Mouse (Mus musculus) ovary, adult 10 weeks (tissue): ENCODE measurements around the gene Slc35a3. TPM values are rescaled to one million over a fixed set of nuclear protein-coding genes. Genes with fewer than 3 reads are reported as not detected.

ENCODE experiments used
- polyA plus RNA-seq: library from polyadenylated mRNA; stranded (reverse); fragments of 350-450 nt; fragmentation: Illumina TruSeq; extraction: RNeasy Lipid Tissue Mini Kit (QIAGEN cat#74804); gene quantifications from one replicate; pipeline ENCODE4 v1.2.3, GENCODE M21; 2014

Slc35a3 gene
- 93.3 TPM for polyA plus RNA-seq

DNA sequence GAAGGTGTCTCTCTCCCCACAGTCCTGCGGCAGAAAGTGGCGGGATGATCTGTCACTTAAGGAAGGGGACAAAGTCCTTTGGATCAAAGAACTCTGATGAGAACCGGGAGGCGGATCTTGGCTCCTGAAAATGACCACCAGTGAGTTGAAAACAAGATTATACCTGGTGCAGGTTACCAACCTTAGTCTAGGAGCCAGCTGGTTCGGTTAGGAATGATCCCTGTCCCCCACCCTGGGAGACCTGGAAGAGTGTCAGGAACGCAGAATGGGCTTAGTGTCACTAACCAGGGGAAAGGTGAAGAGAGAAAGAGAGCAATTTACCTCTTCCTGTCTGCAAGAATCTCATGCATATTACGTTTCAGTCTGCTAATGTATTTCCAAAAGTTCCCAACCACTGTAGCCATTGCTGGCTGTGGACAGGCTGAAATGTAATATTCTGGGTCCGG lies at the start of gene Slc35a3:
TSS of gene Slc35a3 (minus strand) at position 396 of the 446 bp plus-strand sequence.

DNA sequence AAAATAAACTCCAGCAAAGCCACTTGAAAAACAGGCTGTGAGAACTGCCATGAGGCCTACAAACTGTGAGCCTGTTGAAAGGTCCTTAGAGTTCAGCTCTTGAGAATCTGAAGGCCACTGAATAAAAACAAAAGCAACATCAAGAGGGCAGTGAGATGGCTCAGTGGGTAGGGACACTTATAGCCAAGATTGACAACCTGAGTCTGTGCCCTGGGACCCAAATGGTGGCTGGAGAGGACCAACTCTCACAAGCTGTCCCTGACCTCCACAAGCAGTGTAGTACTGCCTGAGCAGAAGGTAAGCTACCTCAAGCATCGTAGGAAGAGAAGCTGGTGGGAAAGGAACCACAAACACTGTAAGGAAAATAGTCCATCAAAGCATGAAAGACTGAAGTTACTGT lies 31.5 kb downstream of the Slc35a3 start, which contains the start of gene Gm43191:
TSS of gene Gm43191 (minus strand) at position 101 of the 400 bp plus-strand sequence.

DNA sequence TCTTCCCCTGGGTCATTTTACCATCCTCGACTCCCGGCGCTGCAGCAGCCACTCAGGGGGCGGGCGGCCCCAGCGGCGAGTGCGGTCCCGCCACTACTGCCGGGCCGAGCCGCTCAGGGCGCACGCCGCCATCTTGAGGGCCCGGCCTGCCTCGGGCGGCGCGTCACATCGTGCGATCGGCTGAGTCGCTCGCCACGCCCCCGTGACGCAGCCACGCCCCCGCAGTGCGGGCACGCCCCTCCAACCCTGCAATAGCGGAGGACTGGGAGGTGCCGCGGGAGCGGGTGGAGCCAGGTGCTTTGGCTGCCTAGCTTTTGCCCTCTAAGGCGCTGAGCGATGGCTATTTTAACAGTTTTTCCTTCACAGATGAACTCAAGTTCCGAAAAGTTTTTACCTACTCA lies 50.2 kb downstream of the Slc35a3 start, which contains the start of gene Mfsd14a:
TSS of gene Mfsd14a (minus strand) at position 215 of the 401 bp plus-strand sequence.

Other genes with a start within 250 kb of the Slc35a3 start
- 59.6 TPM for gene Rtca, start 204.6 kb downstream of the Slc35a3 start, polyA plus RNA-seq
- 77.7 TPM for gene Dbt, start 199.8 kb downstream of the Slc35a3 start, polyA plus RNA-seq
- gene Lrrc39, start 149.9 kb downstream of the Slc35a3 start, polyA plus RNA-seq: 1.3 TPM
- 27.7 TPM for gene Sass6, start 117.8 kb downstream of the Slc35a3 start, polyA plus RNA-seq
- gene Trmt13, start 98.2 kb downstream of the Slc35a3 start, polyA plus RNA-seq: 17.7 TPM
- gene Mfsd14a, start 50.2 kb downstream of the Slc35a3 start, polyA plus RNA-seq: 118 TPM
- gene Gm43191, start 31.6 kb downstream of the Slc35a3 start, polyA plus RNA-seq: not detected
- gene Agl, start 95.3 kb upstream of the Slc35a3 start, polyA plus RNA-seq: 35.4 TPM
- 10.1 TPM for gene Frrs1, start 146.6 kb upstream of the Slc35a3 start, polyA plus RNA-seq